Mouse (Mus musculus) liver, embryonic 14.5 days (tissue): ENCODE results near the gene Cmas. TPM values are rescaled to one million over a fixed set of nuclear protein-coding genes. Genes with fewer than 3 reads are reported as not detected.

ENCODE experiments used
- ATAC-seq: fragments of 200-750 bp; cut with Nextera tagmentation; 2 replicates; pipeline ENCODE4 v1.8.0; 2017; ENCODE audit warnings: moderate number of reproducible peaks, mild to moderate bottlenecking, moderate library complexity; ENCODE audit not compliant: insufficient read depth
- DNase-seq, 3 experiments: peaks; one replicate each; pipeline ENCODE4 v3.0.0-alpha.2; 2012 to 2013; ENCODE audit warnings: low read depth in 3 of 3, low spot score in 3 of 3
- H3K27ac ChIP-seq: fragments of 300-500 bp; sonication (generic); 2 replicates; pipeline ENCODE4 v1.5.1; 2014; ENCODE audit warnings: moderate library complexity, mild to moderate bottlenecking, control low read depth, inconsistent platforms
- H3K27me3 ChIP-seq: fragments of 300-500 bp; sonication (generic); 2 replicates; pipeline ENCODE4 v1.6.1; 2014; ENCODE audit warnings: mild to moderate bottlenecking, low read length, moderate library complexity; ENCODE audit not compliant: control insufficient read depth, insufficient read depth
- H3K36me3 ChIP-seq: fragments of 300-500 bp; sonication (generic); replicated peaks from 2 replicates; pipeline ENCODE4 v1.6.1; 2014; ENCODE audit warnings: low read depth; ENCODE audit not compliant: control insufficient read depth, insufficient read depth
- H3K4me1 ChIP-seq, 2 experiments: fragments of 200-500 bp in 1 of 2; fragments of 300-500 bp in 1 of 2; sonication (generic) in 1 of 2; replicated peaks; 2 replicates each; pipeline ENCODE4 v1.6.1; 2012 to 2014; ENCODE audit warnings: antibody characterized with exemption in 1 of 2, inconsistent platforms in 1 of 2, low read length in 1 of 2; ENCODE audit not compliant: control insufficient read depth in 2 of 2, insufficient read depth in 2 of 2
- H3K4me2 ChIP-seq: fragments of 300-500 bp; sonication (generic); 2 replicates; pipeline ENCODE4 v1.6.1; 2014; ENCODE audit warnings: low read depth, mild to moderate bottlenecking, control low read depth, moderate library complexity
- H3K4me3 ChIP-seq, 2 experiments: fragments of 200-500 bp in 1 of 2; fragments of 300-500 bp in 1 of 2; sonication (generic) in 1 of 2; 2 replicates each; pipeline ENCODE4 v1.5.1; 2012 to 2014; ENCODE audit warnings: low read depth in 2 of 2, low read length in 2 of 2, mild to moderate bottlenecking in 2 of 2, control low read depth in 1 of 2, inconsistent platforms in 1 of 2, moderate library complexity in 1 of 2; ENCODE audit not compliant: insufficient read depth in 1 of 2
- H3K9ac ChIP-seq: fragments of 300-500 bp; sonication (generic); replicated peaks from 2 replicates; pipeline ENCODE4 v1.6.1; 2014; ENCODE audit warnings: mild to moderate bottlenecking, control low read depth, moderate library complexity
- H3K9me3 ChIP-seq: fragments of 300-500 bp; sonication (generic); 2 replicates; pipeline ENCODE4 v1.6.1; 2016; ENCODE audit warnings: low read length, mixed read lengths; ENCODE audit not compliant: control insufficient read depth
- CTCF ChIP-seq: IDR thresholded peaks from 2 replicates; pipeline ENCODE4 v1.5.1; 2016; ENCODE audit warnings: antibody characterized with exemption, low read depth, control low read depth
- EP300 ChIP-seq: IDR thresholded peaks from 2 replicates; pipeline ENCODE4 v1.6.1; 2016; ENCODE audit warnings: antibody characterized with exemption, low read depth
- WGBS: fragments of 180-500 bp; shearing (Covaris S2); extraction: QIAGEN DNeasy Blood & Tissue Kit; methylation state at CpG from one replicate; pipeline ENCODE4 v1.1.7; 2014; ENCODE audit not compliant: insufficient replicate concordance; 5-methylcytosine and 5-hydroxymethylcytosine counted together
- polyA plus RNA-seq, 2 experiments: library from polyadenylated mRNA; depleted of rRNA in 1 of 2; stranded (reverse) in 1 of 2; unstranded in 1 of 2; fragments of >200 nt; fragmentation: Nextera tagmentation in 1 of 2; extraction: Ambion mirVana in 1 of 2; gene quantifications; 2 replicates each; pipeline versions ENCODE4 v1.2.1 to v1.2.3; 2012 to 2014

Gene Cmas
- polyA plus RNA-seq, 2 experiments: 80.7 to 176 TPM

DNA sequence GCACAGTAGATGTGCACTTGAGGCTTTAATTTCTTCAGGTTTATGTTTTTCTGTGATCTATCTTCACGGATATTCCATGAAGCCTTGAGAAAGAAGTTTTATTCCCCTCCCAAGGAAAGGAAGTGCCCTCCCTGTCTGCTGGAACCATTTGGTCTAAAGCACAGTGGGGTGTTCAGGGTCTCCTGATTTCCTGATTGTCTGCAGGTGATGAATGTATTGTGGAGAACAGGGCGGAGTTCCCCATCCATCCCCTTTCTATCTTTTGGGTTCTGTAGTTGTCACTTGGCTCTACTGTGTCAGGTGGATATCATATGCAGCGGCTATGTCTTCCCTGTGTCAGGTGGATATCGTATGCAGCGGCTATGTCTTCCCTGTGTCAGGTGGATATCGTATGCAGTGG, 14.7 kb upstream of the Cmas start:
- no peaks in the 10 kb centered on the region for H3K27me3 ChIP-seq
- no peak for ATAC-seq
- no peaks in the 10 kb centered on the region for H3K9me3 ChIP-seq
- no peak overlapping the region for H3K27ac ChIP-seq
- no peak overlapping the region for H3K4me2 ChIP-seq
- no peak for TF ChIP-seq CTCF
- TF ChIP-seq EP300: no peak
- H3K4me1 ChIP-seq: peaks cover 0 to 10% of the 10 kb centered on the region in 2 experiments; a peak in 2 of 4 replicates
- H3K9ac ChIP-seq: no peak overlapping the region
- DNase-seq: no peak
- WGBS: 62% methylated on average over 6 of the region's 6 CpGs
- no peak overlapping the region for H3K4me3 ChIP-seq
- H3K36me3 ChIP-seq: no peaks in the 10 kb centered on the region

GRCm38 (mm10) chr6:142743193-142743592, 13.3 kb upstream of the Cmas start:
- WGBS: 69% methylated on average over 4 of the region's 4 CpGs
- Histone ChIP-seq H3K9me3 (no peaks in the 10 kb centered on the region), H3K4me1 (peaks cover 0 to 6% of the 10 kb centered on the region in 2 experiments; a peak in 2 of 4 replicates)

DNA sequence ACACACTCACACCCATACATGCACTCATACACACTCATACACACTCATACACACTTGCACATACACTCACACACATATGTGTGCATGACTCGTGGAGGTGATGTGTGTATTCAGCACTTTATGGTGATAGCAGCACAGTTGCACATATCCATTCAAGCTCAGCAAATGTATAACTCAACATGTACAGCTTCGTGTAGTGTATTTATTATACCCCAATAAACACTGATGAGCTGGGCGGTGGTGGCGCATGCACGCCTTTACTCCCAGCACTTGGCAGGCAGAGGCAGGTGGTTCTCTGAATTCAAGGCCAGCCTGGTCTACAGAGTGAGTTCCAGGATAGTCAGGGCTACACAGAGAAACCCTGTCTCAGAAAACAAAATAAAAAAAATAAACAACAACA, 11.0 kb upstream of the Cmas start:
- no peak overlapping the region for H3K4me3 ChIP-seq
- DNase-seq: no peak
- TF ChIP-seq EP300 (no peak), CTCF (no peak)
- 80% methylated on average over 5 of the region's 5 CpGs for WGBS
- H3K27me3 ChIP-seq: no peaks in the 10 kb centered on the region
- H3K36me3 ChIP-seq: no peaks in the 10 kb centered on the region
- no peak overlapping the region for H3K27ac ChIP-seq
- H3K9me3 ChIP-seq: no peaks in the 10 kb centered on the region
- ATAC-seq: no peak
- H3K9ac ChIP-seq: no peak overlapping the region
- H3K4me1 ChIP-seq: peaks cover 0 to 9% of the 10 kb centered on the region in 2 experiments; a peak in 2 of 4 replicates
- no peak overlapping the region for H3K4me2 ChIP-seq

More at GRCm38 (mm10) chr6:142743193-142743592, 13.3 kb upstream of the Cmas start:
- Histone ChIP-seq H3K36me3 (no peaks in the 10 kb centered on the region), H3K27ac (no peak overlapping the region), H3K27me3 (no peaks in the 10 kb centered on the region), H3K9ac (no peak overlapping the region), H3K4me2 (no peak overlapping the region), H3K4me3 (no peak overlapping the region)
- DNase-seq: no peak
- no peak for TF ChIP-seq EP300
- TF ChIP-seq CTCF: no peak
- no peak for ATAC-seq

GRCm38 (mm10) chr6:142746765-142747164, 9.7 kb upstream of the Cmas start:
- Histone ChIP-seq H3K27me3 (no peaks in the 10 kb centered on the region), H3K4me1 (peaks cover 0 to 9% of the 10 kb centered on the region in 2 experiments; a peak in 2 of 4 replicates), H3K4me2 (no peak overlapping the region), H3K9me3 (no peaks in the 10 kb centered on the region), H3K36me3 (no peaks in the 10 kb centered on the region), H3K9ac (no peak overlapping the region), H3K27ac (no peak overlapping the region), H3K4me3 (no peak overlapping the region)
- 33% methylated on average over 7 of the region's 7 CpGs for WGBS
- DNase-seq (no peak), ATAC-seq (no peak)
- TF ChIP-seq CTCF: no peak
- no peak for TF ChIP-seq EP300

GRCm38 (mm10) chr6:142747165-142747564, 9.3 kb upstream of the Cmas start:
- Histone ChIP-seq H3K27me3 (no peaks in the 10 kb centered on the region), H3K36me3 (no peaks in the 10 kb centered on the region), H3K4me1 (peaks cover 0 to 11% of the 10 kb centered on the region in 2 experiments; a peak in 2 of 4 replicates), H3K4me3 (no peak overlapping the region), H3K4me2 (no peak overlapping the region), H3K27ac (no peak overlapping the region), H3K9ac (no peak overlapping the region), H3K9me3 (no peaks in the 10 kb centered on the region)
- DNase-seq (no peak), ATAC-seq (peak; percentile 19; the same call in 1 of the 2 replicates)
- WGBS: 27% methylated on average over 2 of the region's 2 CpGs
- TF ChIP-seq EP300: no peak
- TF ChIP-seq CTCF: no peak
